Mouse (Mus musculus) left cerebral cortex, adult 2 months (tissue): ENCODE data around the gene Klf4. TPM values are rescaled to one million over a fixed set of nuclear protein-coding genes. Genes with fewer than 3 reads are reported as not detected.

Source experiments
- DNase-seq, 2 experiments: peaks; one replicate each; pipeline ENCODE4 v3.0.0; 2021 to 2022; ENCODE audit warnings: low spot score in 2 of 2, mixed read lengths in 1 of 2; ENCODE audit errors: extremely low spot score in 1 of 2
- H3K27ac ChIP-seq: fragments of 200-600 bp; 2 replicates; pipeline ENCODE4 v1.8.1; 2022
- H3K4me3 ChIP-seq: fragments of 200-600 bp; 2 replicates; pipeline ENCODE4 v1.8.1; 2022
- CTCF ChIP-seq: fragments of 200-600 bp; IDR thresholded peaks from 2 replicates; pipeline ENCODE4 v1.8.1; 2022; ENCODE audit warnings: antibody characterized with exemption, mild to moderate bottlenecking, moderate library complexity
- intact Hi-C: fragments of 180-260 bp; cut with DNase I; formaldehyde crosslinking; loops from one replicate; pipeline ENCODE4 v1.15.1; 2025
- long read RNA-seq, 2 experiments: library from polyadenylated mRNA; stranded (forward); transcript quantifications; one replicate each; pipeline ENCODE4 v2.0.0; 2021; ENCODE audit warnings: borderline mapping rate in 2 of 2
- total RNA-seq, 2 experiments: library from RNA; stranded (reverse); gene quantifications; 2 replicates each; pipeline ENCODE4 v1.2.3; 2021

The Klf4 gene
- 10 to 100 TPM in 1 of 2 experiments, 1 to 10 TPM in 1; 7.7 to 14.3 TPM for total RNA-seq
- long read RNA-seq, experiment 1, partial matches to known transcripts, result 0 of 2 reads
- long read RNA-seq, experiment 1, other reads (novel, unspliced or antisense), result 0 of 2 reads
- long read RNA-seq, experiment 2, transcript Klf4-201 (5 exons, 3,029 nt), result major isoform, 8 of 10 reads
- long read RNA-seq, experiment 2, partial matches to known transcripts, result 1 of 10 reads
- long read RNA-seq, experiment 2, other reads (novel, unspliced or antisense), result 1 of 10 reads

DNA sequence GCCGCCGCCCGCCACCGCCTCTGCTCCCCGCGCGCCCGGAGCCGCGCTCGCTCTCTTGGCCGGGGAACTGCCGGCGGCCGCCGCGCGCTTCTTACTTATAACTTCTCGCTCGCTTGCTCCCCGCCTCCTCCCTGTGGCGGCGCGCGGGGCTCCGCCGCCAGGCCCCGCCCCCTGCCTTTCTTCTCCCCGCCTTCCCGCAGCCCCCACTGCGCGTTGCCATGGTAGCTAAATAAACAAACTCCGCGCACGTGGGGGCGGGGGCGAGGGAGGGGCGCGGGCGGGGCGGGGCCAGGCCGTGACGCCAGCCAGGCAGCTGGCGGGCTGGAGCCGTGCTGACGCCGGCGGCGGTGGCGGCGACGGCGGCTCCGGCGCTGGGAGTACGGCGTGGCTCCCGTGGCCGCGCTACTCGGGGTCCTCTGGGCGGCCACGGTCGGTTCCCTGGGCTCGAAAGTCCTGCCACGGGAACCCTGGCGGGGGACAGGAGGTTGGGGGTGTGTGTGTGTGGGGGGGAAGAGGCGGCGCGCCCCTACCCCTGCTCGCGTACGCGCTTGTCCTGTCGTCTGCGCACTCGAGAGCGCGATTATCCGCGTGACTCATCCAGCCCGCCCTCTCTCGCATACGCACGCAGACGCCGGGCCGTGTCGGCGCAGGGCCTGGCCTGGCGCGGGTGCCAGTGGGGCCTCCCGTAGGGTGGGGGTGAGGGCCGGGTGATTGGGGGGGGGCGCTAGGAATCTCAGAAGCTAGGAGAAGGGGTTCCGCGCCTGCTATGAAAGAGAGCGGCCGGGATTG, at the start of gene Klf4:
TSS of gene Klf4 (minus strand) at position 60 of the 789 bp plus-strand sequence.
- peak; percentile 89 to 92 for DNase-seq
- peak; percentile 9 for TF ChIP-seq CTCF
- intact Hi-C loops, result loop anchor here (1.0 to 5.0 kb wide), 3 partner anchors 119 to 1150 kb away; no protein-coding TSS in a partner anchor
- Histone ChIP-seq H3K27ac (peak within 1 kb of the TSS; percentile 96), H3K4me3 (peak within 1 kb of the TSS; percentile 68)

DNA sequence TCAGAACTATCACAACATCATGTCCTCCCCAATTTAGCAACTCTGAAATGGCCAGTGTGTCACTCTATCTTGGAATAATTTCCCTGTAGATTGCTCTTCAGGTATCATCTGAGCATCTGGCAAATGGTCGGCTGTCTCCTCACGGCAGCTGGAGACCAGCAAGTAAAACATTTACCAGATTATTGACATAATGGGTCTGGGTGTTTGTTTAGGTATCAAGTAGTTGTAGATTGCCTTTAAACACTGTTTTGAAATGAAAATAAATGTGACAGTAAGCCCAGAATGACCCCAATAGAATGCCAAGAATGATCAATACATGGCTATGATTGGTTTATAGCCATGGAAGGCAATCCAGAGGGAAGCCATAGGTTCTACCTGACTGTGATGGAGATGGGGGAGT, 39.2 kb upstream of the Klf4 start:
- H3K27ac ChIP-seq, result no peak overlapping the region
- intact Hi-C loops, result no loop called here
- no peak for TF ChIP-seq CTCF
- H3K4me3 ChIP-seq, result no peak overlapping the region
- DNase-seq, result no peak

DNA sequence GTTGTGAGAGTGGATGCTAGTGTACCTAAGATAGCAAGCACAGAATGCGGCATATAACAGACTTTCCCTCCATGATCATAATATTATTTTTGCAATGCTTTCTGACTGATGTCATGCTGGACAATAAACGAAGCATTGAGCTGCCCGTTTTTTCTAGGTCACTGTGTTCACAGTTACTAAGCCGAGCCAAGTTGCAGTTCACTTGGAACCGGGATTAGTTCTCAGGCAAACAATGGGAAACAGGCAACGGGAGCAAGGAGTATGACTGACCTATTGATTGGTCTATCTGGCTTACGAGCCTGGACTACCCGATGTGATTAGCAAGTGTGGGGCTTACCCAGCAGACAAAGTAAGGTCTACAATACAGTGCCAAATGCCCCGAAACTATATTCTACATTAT, 35.7 kb upstream of the Klf4 start:
- no peak for DNase-seq
- no peak for TF ChIP-seq CTCF
- intact Hi-C loops, result no loop called here
- H3K4me3 ChIP-seq, result no peak overlapping the region
- no peak overlapping the region for H3K27ac ChIP-seq

DNA sequence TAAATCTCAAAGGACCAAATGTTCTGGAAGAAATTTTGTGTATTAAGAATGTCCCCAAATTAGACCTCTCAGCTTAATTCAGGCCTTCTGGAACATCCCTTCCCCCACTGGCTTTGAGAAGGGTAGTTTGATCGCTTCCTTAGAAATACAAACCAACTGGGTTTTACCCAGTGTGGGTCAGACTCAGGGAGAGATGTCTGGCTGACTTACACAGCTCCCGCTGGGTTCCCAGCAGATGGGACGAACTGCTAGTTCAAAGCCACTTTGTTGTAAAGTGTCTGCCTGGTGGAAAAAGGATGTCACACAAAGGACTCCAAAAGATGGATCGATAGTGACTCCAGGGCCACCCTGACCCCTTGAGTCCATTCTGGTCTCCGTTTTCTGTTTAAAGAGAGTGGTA, 35.3 kb upstream of the Klf4 start:
- intact Hi-C loops, result no loop called here
- TF ChIP-seq CTCF, result no peak
- Histone ChIP-seq H3K27ac (no peak overlapping the region), H3K4me3 (no peak overlapping the region)
- no peak for DNase-seq

DNA sequence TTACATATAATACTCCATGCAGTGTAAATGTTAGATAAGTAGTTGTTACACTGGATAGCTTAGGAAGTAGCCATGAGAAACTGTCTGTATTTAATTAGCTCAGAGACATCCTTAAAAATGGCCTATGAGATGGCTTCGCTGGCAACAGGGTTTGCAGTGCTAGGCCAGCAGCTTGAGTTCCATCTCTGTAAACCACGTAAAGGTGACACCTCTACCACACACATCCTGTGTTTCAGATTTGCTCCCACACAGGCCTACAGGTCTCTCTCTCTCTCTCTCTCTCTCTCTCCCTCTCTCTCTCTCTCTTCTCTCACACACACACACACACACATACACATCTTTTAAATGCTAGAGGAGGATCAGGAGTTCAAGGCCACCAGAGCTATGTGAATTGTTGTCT, 32.1 kb upstream of the Klf4 start:
- no peak for TF ChIP-seq CTCF
- Histone ChIP-seq H3K27ac (no peak overlapping the region), H3K4me3 (no peak overlapping the region)
- intact Hi-C loops, result no loop called here
- no peak for DNase-seq

DNA sequence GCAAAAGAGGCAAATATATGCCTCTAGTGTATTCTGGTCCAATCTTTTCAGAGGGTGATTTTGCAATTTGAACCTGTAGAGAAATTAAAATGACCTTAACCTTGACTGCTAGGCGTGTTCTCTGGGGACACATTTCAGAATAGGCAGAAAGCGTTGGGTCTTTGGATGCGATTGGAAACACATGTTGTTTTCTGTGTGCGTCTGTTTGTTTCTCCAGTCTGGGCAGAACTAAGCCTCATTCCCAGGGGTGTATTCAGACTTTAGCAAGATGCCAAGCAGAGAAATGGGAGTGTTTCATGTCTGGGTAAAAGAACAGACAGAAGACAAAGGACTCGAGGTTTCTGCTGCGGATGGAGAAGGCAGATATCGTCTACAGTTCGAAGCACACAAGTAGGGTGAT, 30.8 kb upstream of the Klf4 start:
- H3K4me3 ChIP-seq, result no peak overlapping the region
- no peak overlapping the region for H3K27ac ChIP-seq
- TF ChIP-seq CTCF, result no peak
- DNase-seq, result no peak
- intact Hi-C loops, result no loop called here

DNA sequence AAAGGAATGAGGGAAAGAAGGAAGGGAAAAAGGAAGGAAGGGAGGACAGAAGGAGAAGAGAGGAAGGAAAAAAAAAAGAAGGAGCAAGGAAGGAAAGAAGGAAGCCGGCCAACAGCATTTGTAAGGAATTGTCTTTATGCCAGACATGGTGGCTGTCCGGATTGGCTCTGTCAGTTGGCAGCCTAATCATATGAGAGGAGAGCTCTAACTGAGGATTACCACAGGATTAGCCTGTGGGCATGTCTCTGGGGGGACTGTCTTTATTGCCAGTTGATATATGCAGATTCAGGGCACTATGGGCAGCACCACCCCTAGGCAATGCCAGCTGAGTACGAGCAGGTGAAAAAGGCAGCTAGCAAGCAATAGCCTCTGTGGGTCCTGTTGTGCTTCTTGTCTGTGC, 29.8 kb upstream of the Klf4 start:
- no peak for TF ChIP-seq CTCF
- no peak for DNase-seq
- no peak overlapping the region for H3K27ac ChIP-seq
- H3K4me3 ChIP-seq, result no peak overlapping the region
- intact Hi-C loops, result no loop called here

DNA sequence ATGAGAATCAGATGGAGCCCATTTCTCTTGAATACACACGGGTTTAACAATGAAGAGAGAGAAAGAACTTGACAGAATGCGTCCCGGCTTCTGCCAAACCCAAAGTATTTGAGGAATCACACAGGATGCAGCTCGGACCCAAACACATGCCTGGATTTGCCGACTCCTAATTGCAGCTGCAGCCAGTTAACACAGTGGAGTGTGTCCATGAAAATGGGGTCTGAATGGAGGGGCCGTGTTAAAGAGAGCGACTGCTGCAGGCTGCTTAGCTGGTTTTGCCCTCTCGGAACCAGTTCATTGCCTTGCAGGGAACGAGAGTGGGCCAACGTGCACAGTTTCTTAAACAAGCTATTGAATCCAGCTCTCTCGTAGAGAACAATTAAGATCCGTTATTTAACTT, 14.6 kb upstream of the Klf4 start:
- intact Hi-C loops, result no loop called here
- no peak for TF ChIP-seq CTCF

DNA sequence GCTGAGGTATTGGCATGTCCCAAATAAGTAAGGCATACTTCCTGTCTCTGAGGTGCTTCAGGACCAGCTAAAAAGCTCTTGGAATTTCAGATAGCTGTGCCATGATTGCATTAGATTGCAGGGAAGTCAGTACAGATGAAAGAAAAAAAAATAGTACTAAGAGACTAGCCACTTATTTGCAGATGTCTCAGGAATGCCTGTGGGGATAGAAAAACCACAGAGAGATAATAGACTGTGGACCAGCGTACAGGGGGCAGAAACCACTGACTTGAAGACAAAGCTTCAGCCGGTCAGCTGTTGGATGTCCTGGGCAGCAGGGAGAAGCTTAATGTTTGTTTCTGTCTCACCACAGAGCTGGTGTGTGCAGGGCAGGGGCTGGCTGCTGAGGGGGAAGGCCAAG, 10.5 kb upstream of the Klf4 start:
- H3K27ac ChIP-seq, result no peak overlapping the region
- intact Hi-C loops, result no loop called here
- H3K4me3 ChIP-seq, result no peak overlapping the region
- DNase-seq, result no peak
- no peak for TF ChIP-seq CTCF

More for the DNA sequence above, 14.6 kb upstream of the Klf4 start:
- H3K4me3 ChIP-seq, result no peak overlapping the region
- DNase-seq, result no peak
- no peak overlapping the region for H3K27ac ChIP-seq

DNA sequence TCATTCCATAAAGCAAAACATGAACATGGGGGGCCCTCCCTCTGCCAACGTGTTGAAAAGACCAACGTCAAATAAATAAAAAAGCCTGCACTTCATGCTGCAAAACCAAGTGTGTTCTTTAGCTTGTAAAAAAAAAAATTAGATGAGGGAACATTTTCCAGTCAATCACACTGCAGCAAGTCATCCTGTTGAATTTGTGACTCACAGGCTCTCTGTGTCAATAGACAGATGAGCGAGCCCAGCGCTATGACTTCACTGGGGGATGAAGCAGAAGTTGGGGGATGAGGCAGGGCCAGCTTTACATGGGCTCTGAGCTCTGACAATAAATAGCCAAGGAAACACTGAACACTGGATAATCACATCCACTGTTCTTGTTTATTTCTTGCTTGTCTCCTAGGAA, 9.4 kb upstream of the Klf4 start:
- Histone ChIP-seq H3K27ac (no peak overlapping the region), H3K4me3 (no peak overlapping the region)
- DNase-seq, result no peak
- intact Hi-C loops, result no loop called here
- TF ChIP-seq CTCF, result no peak

DNA sequence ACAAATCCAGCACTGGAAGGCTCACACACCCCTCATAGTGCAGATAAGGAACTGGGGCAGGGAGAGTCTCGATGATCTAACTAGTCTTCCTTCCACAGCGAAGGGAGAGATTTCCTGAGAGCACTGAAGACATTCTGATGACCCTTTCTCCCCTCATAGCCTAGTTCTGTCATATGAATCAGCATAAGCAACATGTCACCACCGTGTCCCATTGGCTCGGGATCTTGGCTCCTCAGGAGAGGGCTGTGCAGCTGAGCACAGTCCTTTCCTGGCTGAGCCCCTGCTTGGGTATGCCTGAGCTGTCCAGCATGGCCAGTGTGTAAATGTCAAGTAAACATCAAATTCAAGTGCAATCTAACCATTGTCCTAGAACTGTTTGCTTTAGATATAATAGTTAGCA, 9.0 kb upstream of the Klf4 start:
- H3K27ac ChIP-seq, result no peak overlapping the region
- H3K4me3 ChIP-seq, result no peak overlapping the region
- DNase-seq, result no peak
- intact Hi-C loops, result no loop called here
- no peak for TF ChIP-seq CTCF

DNA sequence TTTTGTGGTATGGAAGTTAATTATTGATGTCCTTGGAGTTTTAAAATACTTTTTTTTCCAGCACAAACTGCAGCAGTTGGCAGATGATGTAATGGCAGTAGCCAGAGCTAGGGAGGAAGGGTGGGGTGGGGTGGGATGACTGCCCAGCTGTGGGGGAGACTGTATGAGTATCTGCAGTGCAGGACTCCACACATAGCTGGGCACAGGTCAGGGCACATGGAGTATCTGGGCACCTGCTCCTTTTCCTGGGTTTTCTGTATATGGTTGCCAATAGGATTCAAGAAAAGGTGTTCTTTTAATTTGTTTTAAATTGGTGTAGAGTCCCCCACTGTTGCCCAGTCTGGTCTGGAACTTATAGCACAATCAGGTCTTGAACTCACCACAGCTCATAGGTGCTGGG, 2.7 kb upstream of the Klf4 start:
- intact Hi-C loops, result no loop called here
- Histone ChIP-seq H3K4me3 (no peak overlapping the region), H3K27ac (no peak overlapping the region)
- no peak for TF ChIP-seq CTCF
- DNase-seq, result no peak

DNA sequence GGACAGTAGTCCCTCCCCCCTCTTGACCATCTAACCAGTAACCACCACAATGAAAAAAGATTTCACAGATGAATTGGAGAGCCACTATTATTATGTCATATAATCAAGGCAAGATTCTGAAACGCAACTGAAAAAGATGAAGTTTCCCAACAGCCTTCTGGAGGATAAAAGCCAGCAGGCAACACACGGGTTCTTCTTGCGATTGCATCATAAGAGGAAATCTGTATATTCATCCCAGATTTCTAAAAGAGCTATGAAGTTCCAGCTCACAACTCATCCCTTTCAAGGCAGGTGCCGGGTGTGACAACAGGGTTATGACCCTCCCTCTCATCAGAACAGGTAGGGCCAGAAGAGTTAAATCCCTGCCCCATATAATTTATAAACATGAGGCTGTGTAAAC, 2.2 kb upstream of the Klf4 start:
- Histone ChIP-seq H3K4me3 (no peak overlapping the region), H3K27ac (no peak overlapping the region)
- intact Hi-C loops, result loop anchor here (5.0 kb wide), 1 partner anchor 1148 kb away; no protein-coding TSS in a partner anchor
- no peak for TF ChIP-seq CTCF
- DNase-seq, result no peak
